Mouse (Mus musculus) E14TG2a.4 (cell line): ENCODE data around the gene Miip.

Experiments used
- CTCF ChIP-seq: conservative IDR thresholded peaks from 2 replicates; pipeline ENCODE4 v1.5.1; 2014; ENCODE audit warnings: low read length
- NANOG ChIP-seq: IDR thresholded peaks from 2 replicates; pipeline ENCODE4 v1.6.1; 2014; ENCODE audit warnings: borderline replicate concordance, low read length, mixed read lengths
- POU5F1 ChIP-seq: IDR thresholded peaks from 2 replicates; pipeline ENCODE4 v1.6.1; 2014; ENCODE audit warnings: low read length, borderline replicate concordance

DNA sequence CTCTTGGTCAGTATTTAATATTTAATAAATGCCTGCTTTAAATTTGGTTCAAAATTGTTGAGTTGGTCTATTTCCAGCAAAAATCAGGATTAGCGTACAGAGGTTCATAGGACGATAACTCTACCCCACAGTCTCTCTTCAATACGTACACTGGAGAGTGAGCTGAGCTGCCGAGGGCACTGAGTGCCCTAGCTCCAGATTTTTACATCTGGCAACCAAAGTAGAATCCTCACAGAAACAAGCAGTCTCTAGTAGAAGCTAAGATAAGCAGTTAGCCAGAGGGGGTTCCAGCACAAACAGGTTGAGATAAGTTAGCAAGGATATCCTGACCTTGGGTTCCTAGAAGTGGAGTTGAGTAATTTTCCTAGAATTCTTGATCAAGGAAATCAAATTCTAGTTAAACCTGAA, 20.0 kb downstream of the Miip start:
- TF ChIP-seq CTCF (no peak), POU5F1 (no peak), NANOG (no peak)
